Mouse (Mus musculus) thymus, postnatal 10 days (tissue): Measurements from ENCODE around the gene Suclg2.

ENCODE experiments used
- DNase-seq, 2 experiments: peaks; one replicate each; pipeline ENCODE4 v3.0.0; 2021; ENCODE audit warnings: low spot score in 2 of 2

Suclg2 gene

DNA sequence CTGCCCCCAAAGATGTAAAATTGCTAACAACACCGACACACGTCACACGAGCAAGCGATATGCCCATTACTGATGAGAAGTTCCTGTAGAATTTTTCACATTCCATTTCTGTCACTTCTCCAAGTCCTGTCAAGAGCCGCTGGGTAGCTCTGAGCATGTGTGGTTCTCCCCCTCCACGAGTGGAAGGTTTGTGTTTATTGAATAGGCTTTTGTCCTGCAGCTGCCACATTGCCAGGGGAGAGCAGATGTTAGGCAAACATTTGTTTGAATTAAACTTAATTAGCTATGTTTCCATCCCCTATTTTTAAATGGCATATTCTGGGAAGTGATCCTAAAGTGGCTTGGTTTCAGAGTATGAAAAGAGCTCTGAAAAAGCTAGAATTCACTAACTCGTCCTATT, 249.1 kb downstream of the Suclg2 start:
- DNase-seq: no peak

DNA sequence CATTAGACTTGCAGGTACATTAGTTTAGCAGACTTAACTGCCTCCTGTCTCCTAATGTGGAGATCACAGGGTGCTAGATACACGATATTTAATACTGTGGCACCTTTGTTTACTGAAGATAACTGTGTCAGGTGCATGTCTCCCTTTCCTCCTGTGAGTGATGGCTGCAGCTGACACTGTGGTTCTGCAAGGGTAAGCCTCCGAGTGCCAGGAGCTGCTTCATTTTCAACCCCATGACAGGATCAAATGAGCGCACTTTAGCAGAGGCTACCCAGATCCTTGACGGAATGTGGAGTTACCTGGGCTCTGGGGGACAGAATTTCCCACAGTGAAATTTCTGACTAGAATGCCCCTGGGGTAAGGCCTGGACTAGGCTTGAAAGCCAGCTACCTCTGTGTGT, 253.3 kb downstream of the Suclg2 start:
- no peak for DNase-seq

DNA sequence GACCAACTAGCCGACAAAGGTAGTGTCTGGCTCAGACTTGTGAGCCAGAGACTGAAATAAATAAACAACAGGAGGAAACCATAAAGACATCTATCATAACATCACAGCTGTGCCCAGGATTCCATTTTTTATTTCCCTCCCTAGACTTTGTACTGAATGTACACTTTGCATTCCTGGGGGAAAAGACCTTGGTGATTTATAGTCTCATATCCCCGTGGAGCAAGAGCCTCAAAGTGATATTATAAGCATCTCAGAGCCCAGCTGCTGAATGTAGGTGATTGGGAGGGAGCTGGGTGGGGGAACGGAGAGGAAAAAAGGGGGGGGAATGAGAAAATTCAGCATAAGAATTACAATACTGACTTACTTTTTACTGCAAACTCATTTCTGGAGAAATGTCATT, 259.2 kb downstream of the Suclg2 start:
- no peak for DNase-seq

DNA sequence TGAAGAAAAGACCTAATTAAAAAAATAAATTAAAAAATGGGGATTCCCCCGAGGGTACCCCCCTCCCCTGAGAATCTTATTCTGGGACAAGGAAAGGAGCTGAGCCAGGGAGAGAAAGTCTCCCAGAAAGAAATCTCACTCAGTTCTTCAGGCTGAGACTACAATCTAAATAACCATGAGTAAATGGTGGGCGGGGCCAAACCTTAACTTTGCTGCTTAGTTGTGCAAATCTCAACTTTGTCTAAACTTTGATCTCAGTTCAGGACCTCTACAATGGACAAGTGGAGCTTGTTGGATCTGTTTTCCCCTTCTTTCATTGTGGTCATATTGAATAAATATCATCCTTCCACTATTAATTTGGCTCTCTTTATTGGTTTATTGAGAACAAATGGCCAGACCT, 272.4 kb downstream of the Suclg2 start:
- DNase-seq: no peak

DNA sequence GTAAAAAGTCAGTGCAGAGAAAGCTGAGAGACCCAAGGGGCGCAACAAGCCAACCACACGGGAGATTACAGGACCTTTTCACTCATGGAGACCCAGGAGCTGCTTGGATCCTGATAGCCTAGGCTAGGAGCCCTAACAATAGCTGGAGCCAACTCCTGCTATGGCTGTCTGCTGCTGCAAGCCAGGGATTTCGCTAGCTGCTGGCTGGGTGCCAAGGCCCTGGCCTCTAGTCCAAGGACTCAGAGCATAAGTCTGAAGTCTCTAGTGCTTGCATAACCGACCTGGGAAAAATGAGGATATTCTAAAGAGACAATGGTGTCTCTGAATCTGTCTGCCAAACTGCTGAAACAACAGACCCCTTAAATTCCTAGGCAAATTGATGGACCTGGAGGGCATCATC, 273.6 kb downstream of the Suclg2 start:
- no peak for DNase-seq
